31 mouse cellular contexts compared by ENCODE assay signal in genomic region chr11:26604061-26604655, GRCm38 (mm10). TPM values are rescaled to one million over a fixed set of nuclear protein-coding genes. Genes with fewer than 3 reads are reported as not detected.
DNase-seq lines count a peak whose midpoint lies in the region; ATAC-seq and TF ChIP-seq lines count a peak whose summit lies in the region.
"Had no signal": no experiment of that assay in that cellular context is flagged by ENCODE, and none has a peak within 500 bp of the region (broad histone marks: within the 10 kb centered on the region; RNA-seq: fewer than 3 reads in every experiment).

No protein-coding gene starts in this region.

- TF ChIP-seq POLR2A in MEL (IDR thresholded peaks at IDR 0.05; ENCODE audit: control insufficient read depth in 1 of 2, insufficient read depth in 1 of 2, low read depth in 1 of 2, low read length in 2 of 2, poor library complexity in 1 of 2), result no peak

- H3K4me3 ChIP-seq in midbrain, embryonic 13.5 days (replicated peaks), result no peak overlapping the region
- H3K4me3 ChIP-seq in midbrain, embryonic 16.5 days (ENCODE audit: low read depth, low read length), result no peak overlapping the region
- H3K4me3 ChIP-seq in MEL (ENCODE audit: control insufficient read depth in 1 of 2, insufficient read depth in 1 of 2, low read depth in 2 of 2, low read length in 2 of 2), result no peak overlapping the region
- H3K4me3 ChIP-seq: embryonic facial prominence, embryonic 15.5 days; heart, adult 2 months; heart, embryonic 15.5 days; layer of hippocampus, adult 2 months; midbrain, embryonic 12.5 days; neural tube, embryonic 13.5 days had no signal

- 95% methylated on average over 1 of the region's 1 CpGs for WGBS in midbrain, embryonic 13.5 days
- 88% methylated on average over 1 of the region's 1 CpGs for WGBS in midbrain, embryonic 16.5 days

- no peaks in the 10 kb centered on the region for H3K9me3 ChIP-seq in midbrain, embryonic 13.5 days
- H3K9me3 ChIP-seq in midbrain, embryonic 16.5 days (replicated peaks; ENCODE audit: control insufficient read depth, low read length, poor library complexity, severe bottlenecking), result no peaks in the 10 kb centered on the region
- H3K9me3 ChIP-seq in MEL (replicated peaks; ENCODE audit: insufficient read depth, low read length), result no peaks in the 10 kb centered on the region
- H3K9me3 ChIP-seq: embryonic facial prominence, embryonic 15.5 days; heart, embryonic 15.5 days; midbrain, embryonic 12.5 days; neural tube, embryonic 13.5 days had no signal

- H3K4me1 ChIP-seq in midbrain, embryonic 13.5 days (replicated peaks), result no peaks in the 10 kb centered on the region
- H3K4me1 ChIP-seq in midbrain, embryonic 16.5 days (ENCODE audit: control insufficient read depth, insufficient read depth, low read length), result no peaks in the 10 kb centered on the region
- H3K4me1 ChIP-seq in MEL (ENCODE audit: control insufficient read depth in 1 of 2, insufficient read depth in 2 of 2, low read length in 2 of 2), result peaks cover 21 to 24% of the 10 kb centered on the region in 2 experiments
- H3K4me1 ChIP-seq: embryonic facial prominence, embryonic 15.5 days; midbrain, embryonic 12.5 days had no signal

- TF ChIP-seq EP300 in MEL (IDR thresholded peaks at IDR 0.05; ENCODE audit: low read depth in 1 of 2, low read length in 2 of 2), result peak; percentile 62 to 63; a peak in 1 of 4 replicates

- TF ChIP-seq RAD21 in MEL (IDR thresholded peaks at IDR 0.05; ENCODE audit: low read depth, low read length), result no peak

- no peaks in the 10 kb centered on the region for H3K79me2 ChIP-seq in MEL (ENCODE audit: control insufficient read depth, insufficient read depth, low read length, poor library complexity)

- no peak overlapping the region for H3K9ac ChIP-seq in midbrain, embryonic 13.5 days (replicated peaks)
- no peak overlapping the region for H3K9ac ChIP-seq in midbrain, embryonic 16.5 days (ENCODE audit: low read depth, low read length)
- no peak overlapping the region for H3K9ac ChIP-seq in MEL (ENCODE audit: control insufficient read depth, low read depth, low read length, poor library complexity, severe bottlenecking)
- H3K9ac ChIP-seq: embryonic facial prominence, embryonic 15.5 days; heart, embryonic 15.5 days; lung, embryonic 14.5 days; midbrain, embryonic 12.5 days; neural tube, embryonic 13.5 days had no signal

- ATAC-seq in midbrain, embryonic 13.5 days, result 0 out of 2 replicates have a peak, but pooled peaks have one; percentile 40
- ATAC-seq in midbrain, embryonic 16.5 days, result no peak
- ATAC-seq in megakaryocyte, adult 5-6 weeks (ENCODE audit: poor library complexity, severe bottlenecking), result peak; percentile 78
- ATAC-seq: forebrain, embryonic 16.5 days; hindbrain, embryonic 16.5 days; intestine, embryonic 16.5 days had no signal

- no peaks in the 10 kb centered on the region for H3K27me3 ChIP-seq in midbrain, embryonic 13.5 days
- no peaks in the 10 kb centered on the region for H3K27me3 ChIP-seq in midbrain, embryonic 16.5 days (ENCODE audit: control insufficient read depth, insufficient read depth, low read depth, low read length)
- H3K27me3 ChIP-seq in MEL (ENCODE audit: control insufficient read depth in 1 of 2, insufficient read depth in 2 of 2, low read length in 2 of 2), result no peaks in the 10 kb centered on the region
- no peaks in the 10 kb centered on the region for H3K27me3 ChIP-seq in splenic B cell, adult 2 months (ENCODE audit: control insufficient read depth, insufficient read depth, low read length, poor library complexity, severe bottlenecking)
- H3K27me3 ChIP-seq: embryonic facial prominence, embryonic 15.5 days; heart, embryonic 15.5 days; midbrain, embryonic 12.5 days; neural tube, embryonic 13.5 days had no signal

- TF ChIP-seq CTCF in MEL (IDR thresholded peaks at IDR 0.05 in 2 of 3, conservative IDR thresholded peaks at IDR 0.05 in 1 of 3; ENCODE audit: control insufficient read depth in 1 of 3, insufficient read depth in 1 of 3, low read depth in 2 of 3, low read length in 3 of 3, poor library complexity in 1 of 3, severe bottlenecking in 1 of 3), result no peak

- no peaks in the 10 kb centered on the region for H3K36me3 ChIP-seq in midbrain, embryonic 13.5 days
- no peaks in the 10 kb centered on the region for H3K36me3 ChIP-seq in midbrain, embryonic 16.5 days (ENCODE audit: control insufficient read depth, insufficient read depth, low read length)
- peaks cover 0 to 30% of the 10 kb centered on the region in 2 experiments; a peak in 2 of 4 replicates for H3K36me3 ChIP-seq in MEL (ENCODE audit: control insufficient read depth in 1 of 2, insufficient read depth in 2 of 2, low read length in 2 of 2)
- H3K36me3 ChIP-seq in splenic B cell, adult 2 months (ENCODE audit: control insufficient read depth, insufficient read depth, low read length, poor library complexity, severe bottlenecking), result no peaks in the 10 kb centered on the region
- H3K36me3 ChIP-seq: embryonic facial prominence, embryonic 15.5 days; heart, embryonic 15.5 days; midbrain, embryonic 12.5 days; neural tube, embryonic 13.5 days had no signal

- no peak overlapping the region for H3K27ac ChIP-seq in midbrain, embryonic 13.5 days
- H3K27ac ChIP-seq in midbrain, embryonic 16.5 days (ENCODE audit: low read length), result no peak overlapping the region
- H3K27ac ChIP-seq in MEL (ENCODE audit: control insufficient read depth, low read depth, low read length), result no peak overlapping the region
- H3K27ac ChIP-seq: embryonic facial prominence, embryonic 15.5 days; heart, adult 2 months; heart, embryonic 15.5 days; layer of hippocampus, adult 2 months; midbrain, embryonic 12.5 days; neural tube, embryonic 13.5 days had no signal

- peak; percentile 49 for DNase-seq in MEL (ENCODE audit: low read depth, low spot score)
- peak; percentile 76 for DNase-seq in splenic B cell, adult 2 months (ENCODE audit: low read depth, low spot score)
- no peak for DNase-seq in heart, adult 9 months (ENCODE audit: low spot score in 2 of 2)
- DNase-seq in heart, adult 8-10 months (ENCODE audit: low spot score), result no peak
- DNase-seq: adrenal gland, postnatal 25 days; cerebellum, adult 8-10 months; gastrocnemius, postnatal 10 days; heart, adult 2 months; heart, postnatal 4 days; kidney, adult 9 months; kidney, postnatal 14 days; lung, embryonic 14.5 days; lung, postnatal 4 days; right cerebral cortex, postnatal 4 days; thymus, postnatal 14 days had no signal

- H3K4me2 ChIP-seq in midbrain, embryonic 13.5 days (replicated peaks), result no peak overlapping the region
- no peak overlapping the region for H3K4me2 ChIP-seq in midbrain, embryonic 16.5 days (ENCODE audit: low read length)
- H3K4me2 ChIP-seq: embryonic facial prominence, embryonic 15.5 days; heart, embryonic 15.5 days; lung, embryonic 14.5 days; midbrain, embryonic 12.5 days; neural tube, embryonic 13.5 days had no signal

TF ChIP-seq in MEL, 35 proteins besides CTCF, POLR2A, EP300 and RAD21:
- TF ChIP-seq BHLHE40 (IDR thresholded peaks at IDR 0.05; ENCODE audit: borderline replicate concordance, low read depth, low read length), result no peak
- peak; percentile 93 for TF ChIP-seq RCOR1 (IDR thresholded peaks at IDR 0.05; ENCODE audit: low read depth, low read length)
- TF ChIP-seq ETS1 (IDR thresholded peaks at IDR 0.05; ENCODE audit: low read depth, low read length), result peak; percentile 33; the same call in 1 of the 2 replicates
- no peak for TF ChIP-seq MYB (IDR thresholded peaks at IDR 0.05; ENCODE audit: low read depth, low read length)
- no peak for TF ChIP-seq JUND (IDR thresholded peaks at IDR 0.05; ENCODE audit: low read depth, low read length)
- TF ChIP-seq MXI1 (IDR thresholded peaks at IDR 0.05; ENCODE audit: low read depth, low read length), result no peak
- TF ChIP-seq GATA1 (IDR thresholded peaks at IDR 0.05; ENCODE audit: low read depth, low read length), result peak; percentile 69; the same call in 1 of the 2 replicates
- TF ChIP-seq UBTF (IDR thresholded peaks at IDR 0.05; ENCODE audit: borderline replicate concordance, insufficient read depth, low read depth, low read length), result no peak

RNA-seq across cellular contexts. Expression of gene Vrk2, which starts 10.4 kb away (rescaled TPM):
- 6.4 and 6.8 TPM in 2 replicates for polyA plus RNA-seq in midbrain, embryonic 13.5 days (2015; fragmentation: Nextera tagmentation; extraction: Ambion mirVana)
- polyA plus RNA-seq in midbrain, embryonic 16.5 days (2015; fragmentation: Nextera tagmentation; extraction: Ambion mirVana), result 2.3 and 2.7 TPM in 2 replicates
- total RNA-seq in MEL (2012; rRNA removed), result 19.6 and 21.2 TPM in 2 replicates
- polyA plus RNA-seq in MEL (2012; ENCODE audit: insufficient read depth in 1 of 2, insufficient read length in 2 of 2, low read depth in 1 of 2, low replicate concordance in 2 of 2, missing spikeins in 1 of 2), result 10 to 100 TPM in 1 of 2 experiments, not detected in 1; 20.6 TPM
- total RNA-seq in megakaryocyte, adult 5-6 weeks (2015), result 84.0 and 91.6 TPM in 2 replicates
- total RNA-seq in megakaryocyte, adult 5-6 weeks (2017), result 76.1 and 77.0 TPM in 2 replicates
- total RNA-seq in heart, adult 8-10 months (2022), result 1 to 10 TPM; 4.6 to 8.0 (median 5.7) TPM

RNA-seq across cellular contexts. Expression of gene Gm6899, which starts 11.1 kb away (rescaled TPM):
- polyA plus RNA-seq in midbrain, embryonic 13.5 days (2015; fragmentation: Nextera tagmentation; extraction: Ambion mirVana), result not detected in 2 replicates
- not detected in 2 replicates for polyA plus RNA-seq in midbrain, embryonic 16.5 days (2015; fragmentation: Nextera tagmentation; extraction: Ambion mirVana)
- total RNA-seq in MEL (2012; rRNA removed), result not detected in 2 replicates
- not detected for polyA plus RNA-seq in MEL (2012; ENCODE audit: insufficient read depth in 1 of 2, insufficient read length in 2 of 2, low read depth in 1 of 2, low replicate concordance in 2 of 2, missing spikeins in 1 of 2)
- total RNA-seq in megakaryocyte, adult 5-6 weeks (2015), result not detected in 2 replicates
- not detected in 2 replicates for total RNA-seq in megakaryocyte, adult 5-6 weeks (2017)
- total RNA-seq in heart, adult 8-10 months (2022), result not detected
- total RNA-seq: adrenal gland, postnatal 25 days; gastrocnemius, postnatal 10 days; heart, adult 2 months; heart, postnatal 4 days; layer of hippocampus, adult 2 months; layer of hippocampus, postnatal 25 days; liver, adult 2 months had no signal
- polyA plus RNA-seq: brain, embryonic 14.5 days; C2C12; embryonic facial prominence, embryonic 15.5 days; forebrain, embryonic 16.5 days; heart, adult 2 months; heart, embryonic 15.5 days; hindbrain, embryonic 16.5 days; intestine, embryonic 16.5 days; limb, embryonic 11.5 days; liver, adult 2 months; lung, embryonic 14.5 days; midbrain, embryonic 12.5 days; neural tube, embryonic 13.5 days had no signal

Comparison
In these comparisons a context has a peak if more than half of its experiments do, and no peak if none do; other contexts are left out.
1. DNase-seq: peak in MEL (single experiment) and splenic B cell, adult 2 months (single experiment); none in heart, adult 9 months (0 of 2) and heart, adult 8-10 months (single experiment).